Mouse (Mus musculus) T-cell, adult 2 months (primary cell): ENCODE measurements around the gene Ddi2.

ENCODE experiments used
- DNase-seq: peaks from one replicate; pipeline ENCODE4 v3.0.0; 2022; ENCODE audit warnings: low spot score

The Ddi2 gene

GRCm38 (mm10) chr4:141741856-141742255 is 18.6 kb upstream of the Ddi2 start:
- DNase-seq, result no peak

- no peak for DNase-seq
Measured at GRCm38 (mm10) chr4:141738015-141738414, 14.8 kb upstream of the Ddi2 start.

DNA sequence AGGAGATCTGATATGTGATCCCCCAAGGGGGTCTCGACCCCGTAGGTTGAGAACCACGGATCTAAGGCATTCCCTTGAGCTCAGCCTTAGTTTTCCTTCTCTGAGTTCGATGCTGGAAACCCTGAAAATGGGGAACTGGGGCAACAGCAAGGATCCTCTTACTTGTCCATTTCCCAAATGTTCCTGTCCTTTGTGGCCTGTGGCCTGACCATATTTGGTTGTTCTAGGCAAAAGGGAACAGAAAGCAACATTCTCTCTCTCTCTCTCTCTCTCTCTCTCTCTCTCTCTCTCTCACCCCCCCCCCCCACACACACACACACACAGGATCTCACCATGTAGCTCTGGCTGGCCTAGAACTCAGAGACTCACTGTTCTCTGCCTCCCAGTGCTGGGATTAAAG is 13.6 kb upstream of the Ddi2 start:
- no peak for DNase-seq

- DNase-seq, result no peak
Measured at GRCm38 (mm10) chr4:141735206-141735560, 12.0 kb upstream of the Ddi2 start.

DNA sequence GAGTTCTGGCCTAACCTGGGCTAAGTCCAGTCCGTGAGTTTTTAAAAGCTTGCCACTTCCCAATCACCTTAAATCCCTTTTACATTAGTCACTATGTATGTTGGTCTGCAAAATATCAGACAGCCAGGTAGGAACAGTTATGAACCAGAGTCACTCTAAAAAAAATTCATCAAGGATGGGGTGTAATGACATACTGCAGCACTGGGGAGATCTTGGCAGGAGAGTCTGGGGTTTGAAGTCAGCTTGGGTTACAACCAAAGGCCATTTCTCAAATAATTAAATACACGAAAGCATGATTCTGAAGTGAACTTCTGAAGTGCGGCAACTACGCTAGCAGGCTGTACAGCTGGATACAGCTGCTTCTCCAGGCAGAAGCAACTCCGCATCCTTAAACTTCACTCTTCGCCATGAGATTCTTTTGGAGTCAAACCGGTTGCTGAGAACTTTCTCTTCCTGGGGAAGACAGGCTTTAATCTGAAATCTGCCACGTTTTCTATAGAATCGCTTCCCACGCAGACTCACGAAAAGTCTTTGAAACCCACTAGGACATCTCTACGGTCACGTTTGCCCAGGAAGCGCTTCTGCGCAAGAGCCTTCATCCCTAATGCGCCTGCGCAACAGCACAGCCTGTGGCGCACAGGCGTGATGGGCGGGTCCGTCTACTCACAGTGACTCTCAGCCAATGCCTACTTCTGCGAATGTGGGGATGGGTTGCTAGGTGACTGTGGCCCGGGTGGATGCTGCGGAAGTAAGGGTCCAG is 11.4 kb upstream of the Ddi2 start:
- DNase-seq, result peak; percentile 91

GRCm38 (mm10) chr4:141731766-141732165 is 8.5 kb upstream of the Ddi2 start:
- DNase-seq, result no peak

GRCm38 (mm10) chr4:141730401-141730800 is 7.2 kb upstream of the Ddi2 start:
- no peak for DNase-seq

DNA sequence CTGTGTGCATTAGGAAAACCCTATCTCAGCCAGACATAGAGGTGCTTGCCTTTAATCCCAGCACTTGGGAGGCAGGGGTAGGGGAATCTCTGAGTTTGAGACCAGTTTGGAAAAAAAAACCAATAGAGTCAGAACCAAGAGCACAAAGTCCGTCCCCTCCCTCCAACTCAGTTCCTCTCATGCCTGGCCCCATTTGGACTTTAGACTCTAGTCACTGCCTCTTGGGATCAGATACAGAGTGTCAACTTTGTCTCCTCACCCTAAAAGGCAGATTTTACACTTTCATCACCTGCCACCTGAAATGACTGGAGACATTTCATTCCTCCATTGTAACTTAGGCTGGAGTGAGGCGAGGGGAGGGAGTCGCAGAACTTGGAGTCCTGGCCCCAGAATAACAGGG is 6.0 kb upstream of the Ddi2 start:
- no peak for DNase-seq

GRCm38 (mm10) chr4:141725738-141726137 is 2.5 kb upstream of the Ddi2 start:
- no peak for DNase-seq

GRCm38 (mm10) chr4:141725277-141725676 is 2.1 kb upstream of the Ddi2 start:
- DNase-seq, result no peak

GRCm38 (mm10) chr4:141724594-141724993 is 1.4 kb upstream of the Ddi2 start:
- DNase-seq, result no peak

DNA sequence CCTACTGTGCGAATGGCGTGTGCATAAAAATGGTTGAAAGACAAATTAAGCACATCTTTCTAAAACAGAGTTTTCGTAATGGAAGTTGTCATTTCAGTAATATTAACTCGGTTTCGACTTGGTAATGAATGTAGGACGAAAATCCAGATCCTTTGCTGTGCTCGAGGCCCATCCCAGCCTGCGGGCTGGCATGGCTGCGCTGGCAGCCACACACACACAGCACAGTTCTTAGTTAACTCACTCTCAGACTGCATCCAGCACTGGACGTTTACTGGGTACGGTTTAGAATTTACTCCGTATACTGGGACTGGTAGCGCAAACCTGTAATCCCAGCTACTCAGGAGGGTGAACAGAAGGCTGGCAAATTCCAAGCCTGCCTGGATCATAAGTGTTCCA is 452 bp upstream of the Ddi2 start:
- DNase-seq, result no peak

GRCm38 (mm10) chr4:141721961-141722360 is 1.3 kb downstream of the Ddi2 start:
- no peak for DNase-seq

DNA sequence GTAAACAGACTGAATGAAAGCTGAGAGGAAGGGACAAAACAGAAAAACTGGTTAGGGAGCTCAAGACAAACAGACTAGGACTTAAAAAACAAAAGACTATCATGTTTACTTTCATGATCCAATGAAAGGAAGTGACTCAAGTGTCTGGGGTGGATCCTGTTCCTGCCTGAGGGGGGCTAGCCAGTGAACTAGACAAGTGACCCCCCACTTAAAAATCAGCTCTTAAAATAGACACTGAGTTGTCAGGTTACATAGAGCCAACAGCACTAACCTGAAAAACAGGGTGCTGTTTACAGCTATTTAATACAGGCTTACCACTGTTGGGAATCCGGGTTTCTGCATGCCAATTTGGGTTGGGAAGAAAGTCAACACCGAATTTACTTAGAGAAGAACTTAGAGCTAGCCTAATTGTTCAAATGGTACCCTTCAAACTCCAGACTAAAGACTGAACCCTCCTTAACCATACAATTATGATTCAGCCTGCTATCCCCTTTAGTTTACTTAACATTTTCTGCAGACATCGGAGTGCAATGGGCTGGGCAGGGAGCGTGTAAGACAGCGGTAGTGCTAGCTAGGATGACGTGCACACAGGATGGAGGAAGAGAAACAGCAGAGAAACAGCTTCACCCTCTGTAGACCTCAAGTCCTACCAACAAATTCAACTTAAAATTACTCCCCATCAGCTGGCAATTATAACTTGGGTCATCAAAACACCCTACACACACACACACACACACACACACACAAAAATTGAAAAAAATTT is 2.3 kb downstream of the Ddi2 start:
- peak; percentile 24 for DNase-seq

- no peak for DNase-seq
Measured at GRCm38 (mm10) chr4:141719304-141719703, 3.9 kb downstream of the Ddi2 start.

- DNase-seq, result no peak
Measured at GRCm38 (mm10) chr4:141717633-141718032, 5.6 kb downstream of the Ddi2 start.

DNA sequence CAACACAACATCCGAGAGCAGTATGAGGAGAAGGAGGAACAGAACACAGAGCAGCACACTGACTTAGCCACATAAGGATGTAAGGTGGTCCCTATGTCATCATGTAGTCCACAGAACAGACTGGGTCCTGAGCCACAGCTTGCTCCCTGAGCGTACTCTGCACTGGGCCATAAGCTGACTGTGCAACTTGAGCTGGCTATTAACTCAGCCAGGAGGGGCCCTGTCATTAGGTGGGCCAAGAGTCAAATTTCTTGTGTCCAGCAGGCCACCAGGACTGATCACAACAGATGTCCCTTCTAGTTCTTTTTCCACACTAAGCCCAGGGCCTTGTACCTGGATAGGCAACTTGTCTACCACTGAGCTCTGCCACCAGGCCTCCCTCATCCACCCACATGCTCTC is 8.2 kb downstream of the Ddi2 start:
- DNase-seq, result no peak

- no peak for DNase-seq
Measured at GRCm38 (mm10) chr4:141713598-141714142, 9.5 kb downstream of the Ddi2 start.

- DNase-seq, result no peak
Measured at GRCm38 (mm10) chr4:141711250-141711649, 12.0 kb downstream of the Ddi2 start.

DNA sequence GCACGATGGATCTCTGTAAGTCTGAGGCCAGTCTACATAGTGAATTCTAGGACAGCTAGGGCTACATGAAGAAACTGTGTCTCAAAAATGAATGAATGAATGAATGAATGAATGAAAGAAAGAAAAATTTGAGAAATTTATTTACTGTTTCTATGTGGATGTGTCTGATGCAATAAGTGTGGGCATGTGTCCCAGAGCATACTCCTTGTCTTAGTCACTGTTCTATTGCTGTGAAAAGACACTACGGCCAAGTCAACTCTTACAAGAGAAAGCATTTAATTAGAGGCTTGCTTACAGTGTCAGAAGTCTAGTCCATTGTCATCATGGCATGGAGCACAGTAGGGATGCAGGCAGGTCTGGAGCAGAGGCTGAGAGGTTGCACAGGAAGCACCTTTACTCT is 14.2 kb downstream of the Ddi2 start:
- no peak for DNase-seq

DNA sequence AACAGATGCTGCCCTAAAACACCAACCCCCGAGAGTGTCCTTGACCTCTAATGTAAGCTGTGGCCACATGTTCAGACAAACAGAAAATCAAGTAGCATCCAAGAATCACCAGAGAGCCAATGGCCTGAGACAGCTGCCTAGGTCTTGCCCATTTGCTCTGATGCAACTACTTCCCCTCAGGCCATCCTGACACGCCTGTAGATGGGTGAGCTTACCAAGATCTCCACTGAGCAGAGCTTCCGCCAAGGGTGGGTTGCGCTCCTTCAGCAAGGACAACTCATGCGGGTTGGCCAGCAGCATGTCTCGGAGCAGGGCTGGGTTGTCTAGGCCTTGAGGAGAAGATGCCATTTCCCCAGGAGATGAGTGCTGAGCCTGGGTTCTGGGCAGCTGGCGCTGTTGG is 15.2 kb downstream of the Ddi2 start:
- DNase-seq, result no peak

- DNase-seq, result no peak
Measured at GRCm38 (mm10) chr4:141705331-141705730, 17.9 kb downstream of the Ddi2 start.

DNA sequence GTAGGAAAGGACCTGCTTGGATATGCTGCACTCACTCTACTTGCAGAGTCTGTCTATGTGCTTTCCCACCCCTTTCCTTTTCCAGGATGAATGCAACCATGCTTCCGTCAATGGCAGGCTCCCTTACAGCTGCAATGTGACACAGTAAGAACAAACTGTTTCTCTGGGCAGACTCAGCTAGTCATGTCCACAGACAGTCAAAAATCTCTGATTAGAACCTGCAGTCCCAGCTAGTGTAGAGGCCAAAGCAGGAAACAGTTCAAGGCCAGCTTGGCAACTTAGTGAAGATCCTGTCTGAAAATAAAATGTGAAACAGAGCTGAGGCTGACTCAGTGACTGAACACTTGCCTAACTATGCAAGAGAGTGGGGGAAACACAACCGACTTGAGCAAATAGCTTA is 18.6 kb downstream of the Ddi2 start:
- DNase-seq, result no peak
